Mouse (Mus musculus): ENCODE data around the gene Snx20. TPM values are rescaled to one million over a fixed set of nuclear protein-coding genes. Genes with fewer than 3 reads are reported as not detected.

Snx20 gene
- total and polyA plus RNA-seq, 2 experiments from 2014 or later: 2.0 to 7.3 TPM

DNA sequence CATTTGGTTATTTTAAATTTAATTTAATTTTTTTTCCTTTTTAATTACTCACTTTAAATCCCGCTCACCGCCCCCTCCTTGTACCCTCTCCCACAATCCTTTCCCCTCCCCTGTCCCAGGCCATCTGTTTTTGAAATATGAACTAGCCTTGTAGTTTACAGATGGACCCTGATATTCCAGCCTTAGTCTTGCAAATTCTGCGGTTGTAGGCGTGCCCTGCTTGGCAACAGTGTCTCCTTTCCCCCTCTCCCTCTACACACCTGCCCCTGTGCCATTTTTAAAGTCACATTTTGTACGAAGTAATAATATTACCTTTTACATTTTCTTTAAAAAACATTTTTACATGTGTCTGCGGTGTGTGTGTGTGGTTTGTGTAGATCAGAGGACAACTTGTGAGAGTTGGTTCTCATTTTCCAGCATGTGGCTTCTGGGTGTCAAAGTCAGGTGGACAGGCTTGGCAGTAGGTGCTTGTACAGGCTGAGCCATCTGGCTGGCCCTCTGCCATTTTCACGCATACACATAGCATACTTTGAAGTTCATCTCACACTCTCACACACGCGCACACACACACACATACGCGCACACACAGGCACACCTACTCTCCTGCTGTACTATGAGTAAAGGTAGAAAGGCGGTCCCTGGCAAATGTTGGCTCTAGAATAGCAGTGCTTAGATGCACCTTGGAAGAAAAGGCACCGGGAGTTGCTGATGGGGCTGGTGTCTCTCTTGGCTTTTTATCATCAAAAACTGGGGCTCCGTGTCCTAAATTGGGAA, 7.7 kb downstream of the Snx20 start:
- peak overlapping the region; percentile 48 for H3K4me3 ChIP-seq (ENCODE audit: low read depth, low read length)
- 74% methylated on average over 14 of the region's 14 CpGs for WGBS
- TF ChIP-seq CTCF (IDR thresholded peaks at IDR 0.05; ENCODE audit: low read depth): no peak
- TF ChIP-seq EP300 (IDR thresholded peaks at IDR 0.05; ENCODE audit: low read depth): no peak
- ATAC-seq (ENCODE audit: insufficient read depth, low read depth): no peak
- peaks cover 28% of the 10 kb centered on the region for H3K27me3 ChIP-seq (ENCODE audit: control insufficient read depth, insufficient read depth, low read length)
- no peaks in the 10 kb centered on the region for H3K9me3 ChIP-seq (replicated peaks; ENCODE audit: control insufficient read depth, low read length)
- no peak overlapping the region for H3K27ac ChIP-seq (ENCODE audit: low read depth)
- H3K36me3 ChIP-seq (replicated peaks; ENCODE audit: control insufficient read depth, insufficient read depth, low read length): no peaks in the 10 kb centered on the region
- H3K4me1 ChIP-seq (ENCODE audit: control insufficient read depth, insufficient read depth): peaks cover 7% of the 10 kb centered on the region; the same call in 1 of the 2 replicates
- no peak for DNase-seq (ENCODE audit: low spot score)
- peak overlapping the region; percentile 46; the same call in 1 of the 2 replicates for H3K9ac ChIP-seq (replicated peaks; ENCODE audit: low read depth, low read length)
- H3K4me2 ChIP-seq (ENCODE audit: low read depth, low read length): peak overlapping the region; percentile 70

DNA sequence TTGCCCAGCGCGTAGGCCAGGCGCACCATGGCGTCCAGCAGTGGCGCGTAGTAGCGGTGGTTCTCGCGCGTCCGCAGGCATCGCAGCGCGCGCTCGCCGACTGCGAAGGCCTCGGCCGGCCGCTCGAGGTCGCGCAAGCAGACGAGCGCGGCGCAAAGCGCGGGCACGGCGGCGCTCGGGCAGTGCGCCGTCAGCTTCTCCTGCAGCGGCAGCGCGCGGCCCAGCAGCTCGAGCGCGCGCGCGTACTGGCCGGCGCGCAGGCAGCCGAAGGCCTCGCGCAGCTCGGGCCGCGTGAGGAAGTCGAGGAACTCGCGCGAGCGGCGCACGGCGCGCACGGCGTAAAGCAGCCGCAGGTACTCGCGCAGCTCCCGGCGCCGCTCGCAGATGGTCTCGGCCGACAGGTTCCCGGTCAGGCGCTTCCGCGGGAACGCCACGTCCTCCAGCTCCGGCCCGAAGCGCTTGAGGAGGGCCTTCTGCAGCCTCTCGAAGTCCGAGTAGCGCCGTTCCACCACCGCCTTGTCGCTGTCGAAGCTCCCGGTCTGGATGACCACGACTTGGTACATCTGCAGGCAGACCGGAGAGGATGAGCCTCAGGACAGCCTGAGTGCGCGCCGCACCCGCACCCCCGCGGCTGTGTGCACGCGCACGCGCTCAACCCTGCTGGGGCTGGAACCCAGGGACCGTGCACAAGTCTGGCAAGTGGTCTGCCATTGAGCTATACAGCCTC, 8.5 kb downstream of the Snx20 start:
- Histone ChIP-seq H3K27ac (ENCODE audit: low read depth) (no peak overlapping the region), H3K4me3 (ENCODE audit: low read depth, low read length) (peak overlapping the region; percentile 48), H3K4me2 (ENCODE audit: low read depth, low read length) (peak overlapping the region; percentile 70), H3K4me1 (ENCODE audit: control insufficient read depth, insufficient read depth) (peaks cover 7% of the 10 kb centered on the region; the same call in 1 of the 2 replicates), H3K9me3 (replicated peaks; ENCODE audit: control insufficient read depth, low read length) (no peaks in the 10 kb centered on the region), H3K9ac (replicated peaks; ENCODE audit: low read depth, low read length) (peak overlapping the region; percentile 46; the same call in 1 of the 2 replicates), H3K27me3 (ENCODE audit: control insufficient read depth, insufficient read depth, low read length) (peaks cover 28% of the 10 kb centered on the region), H3K36me3 (replicated peaks; ENCODE audit: control insufficient read depth, insufficient read depth, low read length) (no peaks in the 10 kb centered on the region)
- TF ChIP-seq CTCF (IDR thresholded peaks at IDR 0.05; ENCODE audit: low read depth) (no peak), EP300 (IDR thresholded peaks at IDR 0.05; ENCODE audit: low read depth) (no peak)
- peak; percentile 78 for ATAC-seq (ENCODE audit: insufficient read depth, low read depth)
- peak; percentile 80 for DNase-seq (ENCODE audit: low spot score)
- WGBS: 6% methylated on average over 93 of the region's 105 CpGs

DNA sequence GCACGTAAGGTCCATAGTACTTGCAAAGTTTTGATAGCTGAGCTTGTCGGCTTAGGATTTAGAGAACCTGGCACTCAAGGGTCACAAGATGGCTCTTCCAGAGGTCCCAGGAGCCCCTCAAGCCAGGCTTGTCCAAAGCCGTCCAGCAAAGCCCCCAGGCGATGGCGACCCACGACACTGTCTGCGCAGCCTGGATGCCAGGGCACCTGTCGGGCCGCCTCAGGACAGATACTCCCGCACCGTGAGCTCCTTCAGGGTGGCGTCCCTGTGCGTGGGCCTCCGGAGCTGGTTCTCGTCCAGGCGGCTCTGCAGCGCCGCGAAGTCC, 9.0 kb downstream of the Snx20 start:
- 20% methylated on average over 19 of the region's 19 CpGs for WGBS
- Histone ChIP-seq H3K4me2 (ENCODE audit: low read depth, low read length) (peak overlapping the region; percentile 70), H3K36me3 (replicated peaks; ENCODE audit: control insufficient read depth, insufficient read depth, low read length) (no peaks in the 10 kb centered on the region), H3K4me3 (ENCODE audit: low read depth, low read length) (peak overlapping the region; percentile 48), H3K9me3 (replicated peaks; ENCODE audit: control insufficient read depth, low read length) (no peaks in the 10 kb centered on the region), H3K27me3 (ENCODE audit: control insufficient read depth, insufficient read depth, low read length) (peaks cover 28% of the 10 kb centered on the region), H3K27ac (ENCODE audit: low read depth) (no peak overlapping the region), H3K9ac (replicated peaks; ENCODE audit: low read depth, low read length) (0 out of 2 replicates have a peak overlapping the region, but pooled peaks have one; percentile 46), H3K4me1 (ENCODE audit: control insufficient read depth, insufficient read depth) (peaks cover 7% of the 10 kb centered on the region; the same call in 1 of the 2 replicates)
- no peak for DNase-seq (ENCODE audit: low spot score)
- TF ChIP-seq CTCF (IDR thresholded peaks at IDR 0.05; ENCODE audit: low read depth) (no peak), EP300 (IDR thresholded peaks at IDR 0.05; ENCODE audit: low read depth) (no peak)
- no peak for ATAC-seq (ENCODE audit: insufficient read depth, low read depth)

DNA sequence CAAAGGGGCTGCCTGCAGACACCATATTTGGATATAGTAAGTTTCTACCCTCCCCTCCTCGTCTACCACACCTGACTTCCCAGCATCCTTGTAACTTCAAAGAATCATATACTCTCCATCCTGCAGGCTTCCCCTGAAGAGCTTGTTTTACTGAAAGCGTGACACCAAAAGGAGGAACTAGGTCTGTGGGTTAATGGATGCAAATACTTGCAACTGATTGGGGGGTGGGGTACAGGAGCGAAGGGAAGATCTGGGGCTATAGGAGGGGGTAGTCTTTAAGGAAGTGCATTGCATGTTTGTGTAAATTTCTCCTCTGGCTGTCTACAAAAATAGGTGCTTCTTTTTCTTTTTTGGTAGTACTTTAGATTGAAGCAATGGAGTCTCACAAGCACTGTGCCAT, 9.5 kb downstream of the Snx20 start:
- no peak for ATAC-seq (ENCODE audit: insufficient read depth, low read depth)
- no peaks in the 10 kb centered on the region for H3K36me3 ChIP-seq (replicated peaks; ENCODE audit: control insufficient read depth, insufficient read depth, low read length)
- peaks cover 28% of the 10 kb centered on the region for H3K27me3 ChIP-seq (ENCODE audit: control insufficient read depth, insufficient read depth, low read length)
- no peak overlapping the region for H3K9ac ChIP-seq (replicated peaks; ENCODE audit: low read depth, low read length)
- H3K4me1 ChIP-seq (ENCODE audit: control insufficient read depth, insufficient read depth): peaks cover 7% of the 10 kb centered on the region; the same call in 1 of the 2 replicates
- no peak for DNase-seq (ENCODE audit: low spot score)
- TF ChIP-seq EP300 (IDR thresholded peaks at IDR 0.05; ENCODE audit: low read depth) (no peak), CTCF (IDR thresholded peaks at IDR 0.05; ENCODE audit: low read depth) (no peak)
- no peaks in the 10 kb centered on the region for H3K9me3 ChIP-seq (replicated peaks; ENCODE audit: control insufficient read depth, low read length)
- no peak overlapping the region for H3K27ac ChIP-seq (ENCODE audit: low read depth)
- no peak overlapping the region for H3K4me3 ChIP-seq (ENCODE audit: low read depth, low read length)
- H3K4me2 ChIP-seq (ENCODE audit: low read depth, low read length): no peak overlapping the region
- WGBS: 64% methylated on average over 3 of the region's 3 CpGs

DNA sequence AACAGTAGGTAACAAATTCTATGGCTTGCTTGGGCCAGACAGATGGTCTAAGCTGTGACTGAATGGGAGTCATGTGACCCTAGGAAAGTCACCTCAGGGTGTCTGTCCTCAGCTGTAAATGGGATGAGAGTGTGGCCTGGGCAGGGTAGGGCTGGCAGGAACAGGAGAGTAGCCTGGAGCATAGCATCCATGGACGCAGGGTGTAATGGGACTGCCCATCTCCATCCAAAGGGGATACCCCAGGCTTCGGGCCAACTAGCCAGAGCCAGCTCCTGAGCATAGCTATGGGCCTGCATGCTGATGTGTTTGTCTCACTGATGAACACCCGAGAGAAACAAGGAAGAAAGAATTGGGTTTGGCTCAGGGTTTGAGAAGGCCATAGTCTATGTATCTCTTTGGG, 11.7 kb downstream of the Snx20 start:
- no peak overlapping the region for H3K4me3 ChIP-seq (ENCODE audit: low read depth, low read length)
- H3K36me3 ChIP-seq (replicated peaks; ENCODE audit: control insufficient read depth, insufficient read depth, low read length): no peaks in the 10 kb centered on the region
- H3K9ac ChIP-seq (replicated peaks; ENCODE audit: low read depth, low read length): no peak overlapping the region
- WGBS: 61% methylated on average over 3 of the region's 3 CpGs
- H3K27me3 ChIP-seq (ENCODE audit: control insufficient read depth, insufficient read depth, low read length): peaks cover 28% of the 10 kb centered on the region
- H3K9me3 ChIP-seq (replicated peaks; ENCODE audit: control insufficient read depth, low read length): no peaks in the 10 kb centered on the region
- TF ChIP-seq EP300 (IDR thresholded peaks at IDR 0.05; ENCODE audit: low read depth) (no peak), CTCF (IDR thresholded peaks at IDR 0.05; ENCODE audit: low read depth) (no peak)
- ATAC-seq (ENCODE audit: insufficient read depth, low read depth): no peak
- peaks cover 7% of the 10 kb centered on the region; the same call in 1 of the 2 replicates for H3K4me1 ChIP-seq (ENCODE audit: control insufficient read depth, insufficient read depth)
- H3K4me2 ChIP-seq (ENCODE audit: low read depth, low read length): no peak overlapping the region
- no peak overlapping the region for H3K27ac ChIP-seq (ENCODE audit: low read depth)
- no peak for DNase-seq (ENCODE audit: low spot score)

All from heart, postnatal 0 days (tissue).